Mouse (Mus musculus): ENCODE data around the gene Actb.
A peak's percentile ranks its signal among the peaks of the same experiment; 100 is the strongest.
"Not testable (repeated sequence)": the region's sequence is repeated elsewhere in the genome, so short reads cannot be mapped to it uniquely, and the experiment has no call there.

The Actb gene

DNA sequence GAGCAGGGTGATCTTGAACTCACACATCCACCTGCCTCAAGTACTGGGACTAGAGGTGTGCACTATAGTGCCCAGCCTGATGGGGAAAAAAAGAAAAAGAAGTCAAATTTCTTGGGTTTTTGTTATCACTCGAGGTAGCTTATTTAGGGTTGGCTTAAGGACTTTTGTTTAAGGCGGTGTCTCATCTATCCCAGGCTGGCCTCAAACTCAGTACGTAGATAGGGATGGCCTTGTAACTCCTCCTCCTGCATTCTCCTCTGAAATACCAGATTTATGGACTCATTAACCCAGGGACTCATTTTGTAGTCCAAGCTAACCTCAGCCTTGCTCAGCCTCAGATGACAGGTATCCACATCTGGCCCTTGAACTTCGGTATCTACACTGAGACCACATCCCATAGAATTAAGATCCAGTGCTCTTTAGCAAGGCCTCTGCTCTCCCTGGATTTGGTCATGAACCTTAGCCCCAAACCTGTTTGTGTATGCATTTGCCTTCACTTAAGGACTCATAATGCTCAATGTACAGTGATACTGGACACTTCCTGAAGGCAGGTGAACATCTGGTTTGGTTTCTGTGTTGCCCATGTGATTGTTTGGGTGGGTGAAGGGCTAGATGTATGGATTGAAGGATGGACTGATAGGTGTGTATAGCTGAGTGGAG lies 4.6 kb downstream of the Actb start:
- peak; percentile 87 for DNase-seq (ENCODE audit: low read depth, low spot score)

GRCm38 (mm10) chr5:142901355-142901802 lies 5.2 kb downstream of the Actb start:
- peak; percentile 90 for DNase-seq (ENCODE audit: low read depth, low spot score)

DNA sequence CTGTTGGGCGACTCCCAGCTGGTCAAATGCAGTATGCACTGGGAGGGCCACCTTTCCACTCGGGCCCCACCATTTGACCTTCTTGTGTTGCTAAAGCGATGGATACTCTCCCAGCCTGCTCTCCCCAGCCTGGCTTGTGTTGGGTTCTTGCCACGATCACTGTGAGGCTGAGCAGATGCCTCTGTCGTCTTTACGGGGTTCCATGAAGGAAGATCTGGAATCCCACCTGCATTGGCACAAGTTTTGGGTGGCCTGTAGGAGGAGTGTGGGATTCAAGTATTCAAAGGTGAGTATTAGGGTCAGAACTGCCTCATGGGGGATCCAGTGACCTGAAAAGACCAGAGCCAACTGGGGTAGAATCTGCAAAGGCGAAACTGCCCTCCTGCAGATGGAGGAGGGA lies 5.9 kb downstream of the Actb start:
- no peak for DNase-seq (ENCODE audit: low read depth, low spot score)

DNA sequence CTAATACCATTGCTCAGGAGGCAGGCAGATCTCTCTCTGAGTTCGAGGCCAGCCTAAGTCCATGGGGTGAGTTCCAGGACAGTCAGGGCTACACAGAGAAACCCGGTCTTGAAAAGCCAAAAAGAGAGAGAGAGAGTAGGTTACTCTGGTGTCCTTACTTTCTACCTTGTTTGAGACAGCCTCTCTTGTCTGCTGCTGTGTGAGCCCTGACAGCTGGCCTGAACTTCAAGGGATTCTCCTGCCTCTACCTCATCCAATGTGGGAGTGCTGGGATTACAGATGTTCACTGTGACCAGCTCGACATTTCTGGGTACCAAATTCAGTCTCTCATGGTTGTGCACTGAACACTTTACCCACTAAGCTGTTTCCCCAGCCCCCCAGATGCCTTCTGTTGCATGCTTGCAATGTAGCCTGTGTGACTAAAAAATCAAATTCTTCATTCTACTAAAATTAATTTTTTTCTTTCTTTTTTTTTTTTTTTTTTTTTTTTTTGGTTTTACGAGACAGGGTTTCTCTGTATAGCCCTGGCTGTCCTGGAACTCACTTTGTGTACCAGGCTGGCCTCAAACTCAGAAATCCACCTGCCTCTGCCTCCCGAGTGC lies 6.5 kb downstream of the Actb start:
- peak; percentile 44 for DNase-seq (ENCODE audit: low read depth, low spot score)

GRCm38 (mm10) chr5:142899057-142899601 lies 7.4 kb downstream of the Actb start:
- DNase-seq (ENCODE audit: low read depth, low spot score), result peak; percentile 60

DNA sequence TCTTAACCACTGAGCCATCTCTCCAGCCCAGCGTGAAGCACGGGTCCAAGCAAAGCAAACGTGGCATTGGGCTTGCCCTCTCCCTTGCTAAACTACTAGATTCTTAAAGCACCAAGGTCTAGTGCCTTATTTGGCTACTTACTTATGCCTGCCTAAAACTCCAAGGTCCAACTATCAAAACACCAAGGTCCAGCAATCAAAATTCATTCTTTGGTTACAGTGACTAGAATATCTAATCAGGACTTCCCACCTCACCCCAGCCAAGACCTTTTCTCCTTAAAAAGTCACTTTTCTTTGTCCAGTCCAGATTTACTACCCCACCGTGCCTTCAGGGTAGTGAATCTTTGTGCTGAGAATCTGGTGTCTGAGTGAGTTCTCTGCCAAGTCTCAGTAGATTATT lies 8.2 kb downstream of the Actb start:
- DNase-seq (ENCODE audit: low read depth, low spot score), result no peak

DNA sequence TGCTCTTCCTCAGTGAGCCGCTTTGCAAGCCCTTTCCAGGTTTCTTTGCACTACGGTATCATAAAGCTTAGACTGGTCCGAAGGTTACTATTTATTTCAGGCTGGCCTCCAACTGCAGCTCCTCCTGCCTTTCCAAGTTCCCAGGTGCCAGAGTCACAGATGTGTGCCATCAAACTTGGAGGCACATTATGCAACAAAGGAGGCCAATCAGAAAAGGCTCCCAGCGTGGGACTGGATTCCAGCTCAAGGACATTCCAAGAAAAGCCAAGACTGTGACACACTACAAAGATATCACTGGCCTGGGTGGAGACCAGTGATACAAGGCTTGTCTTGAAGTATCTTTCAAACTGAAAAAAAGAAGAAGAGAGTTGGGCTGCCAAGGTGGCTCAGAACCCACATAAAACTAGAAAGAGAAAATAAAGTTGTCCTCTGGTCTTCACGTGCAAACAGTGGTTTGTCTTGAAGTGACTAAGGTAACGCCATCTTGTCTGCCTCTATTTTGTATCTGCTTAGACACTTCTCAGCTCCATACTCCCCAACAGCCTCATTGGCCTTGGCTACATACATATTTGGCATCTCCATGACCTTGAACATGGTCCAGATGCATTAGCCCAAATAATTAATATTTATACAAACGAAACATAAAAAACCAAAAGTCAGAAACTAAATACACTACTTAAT lies 8.8 kb downstream of the Actb start:
- no peak for DNase-seq (ENCODE audit: low read depth, low spot score)

DNA sequence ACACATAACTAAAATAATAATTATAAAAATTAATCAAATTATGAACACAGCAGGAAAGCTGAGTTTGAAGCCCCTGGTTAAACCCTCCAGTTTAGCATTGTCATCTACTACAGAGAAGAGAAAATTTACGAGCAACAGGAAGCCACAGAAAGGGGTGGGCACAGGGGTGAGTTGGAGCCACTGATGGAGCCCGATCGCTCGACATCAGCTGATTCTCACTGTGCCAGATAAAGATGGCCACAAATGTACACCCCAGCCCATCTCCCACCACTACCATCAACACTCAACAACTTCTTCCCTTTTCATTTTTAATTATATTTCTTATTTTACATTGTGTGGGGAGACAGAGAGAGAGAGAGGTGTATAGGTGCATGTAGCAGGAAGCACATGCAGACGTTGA lies 9.8 kb downstream of the Actb start:
- DNase-seq (ENCODE audit: low read depth, low spot score), result no peak

DNA sequence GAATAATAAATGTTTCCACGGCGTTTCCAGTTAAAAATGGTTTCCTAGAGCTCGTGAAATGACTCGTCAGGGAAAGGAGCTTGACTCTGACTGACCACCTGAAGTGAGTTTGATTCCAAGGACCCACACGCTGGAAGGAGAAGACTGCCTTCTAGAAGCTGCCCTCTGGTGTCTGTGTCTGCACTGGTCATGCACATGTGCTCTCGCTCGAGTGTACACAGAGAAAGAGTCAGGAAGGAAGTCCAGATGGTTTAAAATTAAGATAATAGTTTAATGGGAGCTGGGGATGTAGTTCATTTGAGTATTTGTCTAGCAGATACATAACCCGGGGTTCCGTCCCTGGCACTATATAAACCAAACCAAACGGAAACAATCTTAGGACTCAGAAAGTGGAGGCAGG lies 10.4 kb downstream of the Actb start:
- peak; percentile 73 for DNase-seq (ENCODE audit: low read depth, low spot score)

- DNase-seq (ENCODE audit: low read depth, low spot score), result peak; percentile 98
Observed at GRCm38 (mm10) chr5:142894918-142895613, 11.5 kb downstream of the Actb start, which contains the start of gene Fbxl18. Gene Fbxl18, minus strand, starts transcription at chr5:142895421.

DNA sequence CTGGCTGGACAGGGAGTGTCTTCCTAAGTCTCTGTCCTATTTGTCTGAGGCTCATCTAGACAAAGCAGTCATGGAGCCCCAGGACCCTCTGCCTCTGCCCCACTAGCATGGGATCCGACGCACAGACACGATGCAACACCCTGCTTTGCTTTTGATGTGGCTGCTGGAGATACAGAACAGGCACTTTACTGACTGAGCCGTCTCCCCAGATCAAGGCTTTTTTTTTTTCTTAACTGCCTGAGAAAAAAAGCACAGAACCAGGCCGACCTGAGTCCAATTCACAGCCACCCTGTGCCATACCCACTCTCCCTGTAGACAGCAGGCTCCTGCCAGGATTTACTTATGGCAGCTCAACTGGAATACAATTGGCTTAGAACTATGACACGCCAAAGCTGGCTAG lies 15.2 kb downstream of the Actb start:
- no peak for DNase-seq (ENCODE audit: low read depth, low spot score)

- not testable (repeated sequence) for DNase-seq (ENCODE audit: low read depth, low spot score)
Observed at GRCm38 (mm10) chr5:142887533-142887932, 19.0 kb downstream of the Actb start.

DNA sequence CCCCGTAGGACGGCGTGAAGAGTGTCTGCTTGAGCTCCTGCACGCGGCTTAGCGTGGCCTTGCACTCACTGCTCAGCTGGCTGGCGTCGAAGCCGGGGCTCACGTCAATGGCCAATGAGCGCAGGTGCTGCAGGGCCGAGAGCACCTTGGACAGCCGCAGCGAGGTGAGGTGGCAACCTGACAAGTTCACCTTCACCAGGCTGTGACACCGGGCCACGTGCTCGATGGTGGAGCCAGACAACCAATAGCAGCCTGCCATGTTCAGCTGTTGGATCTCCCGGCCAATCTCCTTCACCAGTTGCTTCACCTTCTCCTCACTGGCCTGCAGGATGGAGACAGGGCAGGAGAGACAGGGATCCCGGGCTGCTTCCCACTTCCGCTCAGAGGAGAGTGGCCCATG lies 19.8 kb downstream of the Actb start:
- no peak for DNase-seq (ENCODE audit: low read depth, low spot score)

GRCm38 (mm10) chr5:142886181-142886580 lies 20.4 kb downstream of the Actb start:
- DNase-seq (ENCODE audit: low read depth, low spot score), result no peak

DNA sequence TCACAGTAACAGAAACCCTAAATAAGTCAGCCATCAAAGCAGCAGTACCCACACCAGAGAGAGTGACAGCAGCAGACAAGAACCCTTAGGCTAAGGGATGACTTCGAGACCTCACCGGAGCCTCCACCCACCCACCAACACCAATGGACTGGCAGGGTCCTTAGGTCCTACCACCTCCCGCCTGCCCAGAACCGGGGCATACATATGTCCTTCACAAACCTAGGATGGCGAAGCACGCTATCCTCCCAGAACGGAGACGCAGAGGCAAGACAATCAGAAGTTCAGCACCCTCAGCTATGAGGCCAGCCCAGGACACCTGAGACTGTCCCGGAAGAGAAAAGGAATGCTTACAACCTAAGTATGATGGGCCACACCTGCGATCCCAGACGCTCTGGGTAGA lies 24.1 kb downstream of the Actb start:
- DNase-seq (ENCODE audit: low read depth, low spot score), result no peak

GRCm38 (mm10) chr5:142881936-142882335 lies 24.6 kb downstream of the Actb start:
- DNase-seq (ENCODE audit: low read depth, low spot score), result no peak

GRCm38 (mm10) chr5:142880806-142881516 lies 25.6 kb downstream of the Actb start:
- DNase-seq (ENCODE audit: low read depth, low spot score), result no peak

DNA sequence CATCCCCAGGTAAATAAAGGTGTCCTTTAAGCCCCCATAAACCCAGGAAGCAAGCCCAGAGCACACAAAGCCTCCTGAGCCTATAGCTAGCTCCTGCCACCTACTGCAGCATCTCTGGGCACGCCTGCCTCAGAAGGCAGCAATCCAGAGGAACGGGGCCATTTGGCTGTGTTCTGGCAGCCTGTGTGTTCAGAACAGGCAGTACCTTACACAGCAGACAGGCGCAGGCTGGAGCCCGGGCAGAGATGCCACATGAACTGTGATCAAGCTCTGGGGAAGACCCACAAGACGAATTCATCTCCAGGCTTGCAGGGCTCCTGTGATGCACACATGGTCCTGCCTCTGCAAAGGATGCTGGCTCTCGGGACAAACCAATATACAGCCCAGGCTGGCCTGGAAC lies 26.3 kb downstream of the Actb start:
- peak; percentile 24 for DNase-seq (ENCODE audit: low read depth, low spot score)

GRCm38 (mm10) chr5:142879318-142880175 lies 27.0 kb downstream of the Actb start:
- peak; percentile 97 for DNase-seq (ENCODE audit: low read depth, low spot score)

- DNase-seq (ENCODE audit: low read depth, low spot score), result no peak
Observed at GRCm38 (mm10) chr5:142878570-142878969, 28.0 kb downstream of the Actb start.

Data from 3T3-L1 (cell line).